ENCODE assay signal across 15 mouse cellular contexts in the genomic region with DNA sequence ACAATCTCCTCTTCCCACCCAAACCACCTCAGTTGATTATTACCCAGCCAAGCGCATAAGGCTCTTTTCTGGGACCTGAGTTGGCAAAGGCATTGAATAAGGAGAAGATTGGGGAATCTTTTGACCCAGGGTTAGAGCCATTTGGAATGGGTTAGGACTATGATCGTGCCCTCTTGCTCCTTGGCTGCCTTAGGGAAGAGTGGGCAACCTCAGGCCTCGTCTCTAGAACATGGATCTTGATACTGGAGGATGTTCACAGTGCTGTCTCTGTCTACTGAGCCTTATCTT. TPM values are rescaled to one million over a fixed set of nuclear protein-coding genes. Genes with fewer than 3 reads are reported as not detected.
DNase-seq lines count a peak whose midpoint lies in the region; ATAC-seq and TF ChIP-seq lines count a peak whose summit lies in the region.
"Had no signal": no experiment of that assay in that cellular context is flagged by ENCODE, and none has a peak within 500 bp of the region (broad histone marks: within the 10 kb centered on the region; RNA-seq: fewer than 3 reads in every experiment).

No protein-coding gene starts in this region.

- no peak for ATAC-seq in kidney, embryonic 14.5 days (ENCODE audit: low FRiP score, low TSS enrichment)
- ATAC-seq in midbrain, embryonic 14.5 days (ENCODE audit: low FRiP score, low TSS enrichment) = no peak

- no peaks in the 10 kb centered on the region for H3K9me3 ChIP-seq in hindbrain, embryonic 10.5 days
- no peaks in the 10 kb centered on the region for H3K9me3 ChIP-seq in kidney, embryonic 14.5 days (ENCODE audit: control insufficient read depth, low read length)
- H3K9me3 ChIP-seq in midbrain, embryonic 14.5 days (ENCODE audit: control insufficient read depth, low read length) = no peaks in the 10 kb centered on the region

- intact Hi-C loops in heart, postnatal 10 days (cut with DNase I) = no loop called here

- peak overlapping the region; percentile 77 for H3K27ac ChIP-seq in layer of hippocampus, adult 2 months
- H3K27ac ChIP-seq in hindbrain, embryonic 10.5 days = peak overlapping the region; percentile 90
- peak overlapping the region; percentile 25; the same call in 1 of the 2 replicates for H3K27ac ChIP-seq in kidney, embryonic 14.5 days (ENCODE audit: low read depth, low read length)
- 0 out of 2 replicates have a peak overlapping the region, but pooled peaks have one; percentile 32 for H3K27ac ChIP-seq in midbrain, embryonic 14.5 days (replicated peaks; ENCODE audit: low read depth, low read length)

- no peak overlapping the region for H3K4me2 ChIP-seq in kidney, embryonic 14.5 days (replicated peaks; ENCODE audit: low read depth, low read length)
- H3K4me2 ChIP-seq in midbrain, embryonic 14.5 days (ENCODE audit: low read length) = peak overlapping the region; percentile 96

- peaks cover 62% of the 10 kb centered on the region for H3K27me3 ChIP-seq in hindbrain, embryonic 10.5 days (ENCODE audit: insufficient read depth, poor library complexity, severe bottlenecking)
- H3K27me3 ChIP-seq in kidney, embryonic 14.5 days (ENCODE audit: control insufficient read depth, insufficient read depth, low read length) = peaks cover 16% of the 10 kb centered on the region
- H3K27me3 ChIP-seq in midbrain, embryonic 14.5 days (ENCODE audit: control insufficient read depth, insufficient read depth, low read length) = peaks cover 15% of the 10 kb centered on the region
- H3K27me3 ChIP-seq: Patski had no signal

- peaks cover 94% of the 10 kb centered on the region for H3K4me1 ChIP-seq in hindbrain, embryonic 10.5 days (replicated peaks)
- peaks cover 52% of the 10 kb centered on the region for H3K4me1 ChIP-seq in kidney, embryonic 14.5 days (ENCODE audit: control insufficient read depth, insufficient read depth, low read length)
- H3K4me1 ChIP-seq in midbrain, embryonic 14.5 days (ENCODE audit: control insufficient read depth, insufficient read depth, low read length) = peaks cover 67% of the 10 kb centered on the region

- 78% methylated on average over 3 of the region's 3 CpGs for WGBS in hindbrain, embryonic 10.5 days
- 80% methylated on average over 3 of the region's 3 CpGs for WGBS in kidney, embryonic 14.5 days
- WGBS in midbrain, embryonic 14.5 days = 59% methylated on average over 3 of the region's 3 CpGs

- no peak for DNase-seq in layer of hippocampus, adult 2 months (ENCODE audit: low spot score in 2 of 2)
- no peak for DNase-seq in layer of hippocampus, adult 8-10 months (ENCODE audit: low spot score in 2 of 2)
- DNase-seq in hindbrain, embryonic 10.5 days (ENCODE audit: low spot score) = no peak
- DNase-seq in midbrain, embryonic 14.5 days = no peak
- no peak for DNase-seq in thymus, postnatal 0 days (ENCODE audit: low spot score)
- no peak for DNase-seq in left cerebral cortex, adult 9 months (ENCODE audit: low spot score in 2 of 2)
- no peak for DNase-seq in heart, postnatal 10 days
- DNase-seq: heart, postnatal 36 days; lung, postnatal 10 days had no signal

- H3K9ac ChIP-seq in kidney, embryonic 14.5 days (ENCODE audit: low read depth, low read length) = no peak overlapping the region
- H3K9ac ChIP-seq in midbrain, embryonic 14.5 days (replicated peaks; ENCODE audit: low read length) = no peak overlapping the region

- no peak overlapping the region for H3K4me3 ChIP-seq in layer of hippocampus, adult 2 months
- peak overlapping the region; percentile 58 for H3K4me3 ChIP-seq in hindbrain, embryonic 10.5 days
- no peak overlapping the region for H3K4me3 ChIP-seq in kidney, embryonic 14.5 days (ENCODE audit: low read length)
- no peak overlapping the region for H3K4me3 ChIP-seq in midbrain, embryonic 14.5 days (replicated peaks; ENCODE audit: low read depth, low read length)
- H3K4me3 ChIP-seq: myocyte had no signal

- H3K36me3 ChIP-seq in hindbrain, embryonic 10.5 days = peaks cover 8% of the 10 kb centered on the region; the same call in 1 of the 2 replicates
- no peaks in the 10 kb centered on the region for H3K36me3 ChIP-seq in kidney, embryonic 14.5 days (ENCODE audit: control insufficient read depth, insufficient read depth, low read length)
- 0 out of 2 replicates have a peak, but pooled peaks cover 4% of the 10 kb centered on the region for H3K36me3 ChIP-seq in midbrain, embryonic 14.5 days (ENCODE audit: control insufficient read depth, insufficient read depth, low read length)

- no peak for TF ChIP-seq CTCF in layer of hippocampus, adult 2 months (conservative IDR thresholded peaks at IDR 0.05)

RNA-seq across cellular contexts. Expression of a gene that starts 2.3 kb away (rescaled TPM):
- total RNA-seq in layer of hippocampus, adult 2 months (2021) = 1 to 10 TPM; 4.3 to 5.9 TPM
- 1 to 10 TPM; 4.5 to 7.4 (median 6.2) TPM for total RNA-seq in layer of hippocampus, adult 8-10 months (2022)
- polyA plus RNA-seq in hindbrain, embryonic 10.5 days (2016; fragmentation: Nextera tagmentation; extraction: Ambion mirVana) = 15.1 and 29.1 TPM in 2 replicates
- polyA plus RNA-seq in kidney, embryonic 14.5 days (2014; fragmentation: Nextera tagmentation; extraction: Ambion mirVana) = 1.2 and 1.8 TPM in 2 replicates
- 9.2 TPM in 2 replicates for polyA plus RNA-seq in midbrain, embryonic 14.5 days (2014; fragmentation: Nextera tagmentation; extraction: Ambion mirVana)
- 1.3 and 1.5 TPM in 2 replicates for polyA plus RNA-seq in thymus, postnatal 0 days (2015; fragmentation: Nextera tagmentation; extraction: Ambion mirVana)
- not detected for total RNA-seq in heart, postnatal 10 days (2021)
- total RNA-seq: granulocyte monocyte progenitor cell, adult 5-6 weeks; heart, postnatal 36 days had no signal

RNA-seq across cellular contexts. Expression of a gene that starts 25.9 kb away (rescaled TPM):
- 10 to 100 TPM; 83.2 to 94.8 TPM for total RNA-seq in layer of hippocampus, adult 2 months (2021)
- total RNA-seq in layer of hippocampus, adult 8-10 months (2022) = 100 to 1,000 TPM in 1 of 4 experiments, 10 to 100 TPM in 3; 82.4 to 103 (median 88.9) TPM
- 52.2 and 79.2 TPM in 2 replicates for polyA plus RNA-seq in hindbrain, embryonic 10.5 days (2016; fragmentation: Nextera tagmentation; extraction: Ambion mirVana)
- 49.6 and 66.3 TPM in 2 replicates for polyA plus RNA-seq in kidney, embryonic 14.5 days (2014; fragmentation: Nextera tagmentation; extraction: Ambion mirVana)
- 122 and 125 TPM in 2 replicates for polyA plus RNA-seq in midbrain, embryonic 14.5 days (2014; fragmentation: Nextera tagmentation; extraction: Ambion mirVana)
- 73.0 and 74.5 TPM in 2 replicates for polyA plus RNA-seq in thymus, postnatal 0 days (2015; fragmentation: Nextera tagmentation; extraction: Ambion mirVana)
- 10 to 100 TPM; 61.0 to 65.9 TPM for total RNA-seq in heart, postnatal 10 days (2021)

RNA-seq across cellular contexts. Expression of a gene that starts 52.2 kb away (rescaled TPM):
- not detected for total RNA-seq in layer of hippocampus, adult 2 months (2021)
- total RNA-seq in layer of hippocampus, adult 8-10 months (2022) = not detected
- 0.11 and 0.33 TPM in 2 replicates for polyA plus RNA-seq in hindbrain, embryonic 10.5 days (2016; fragmentation: Nextera tagmentation; extraction: Ambion mirVana)
- 0.13 TPM in 1 of 2 replicates, not detected in the other for polyA plus RNA-seq in kidney, embryonic 14.5 days (2014; fragmentation: Nextera tagmentation; extraction: Ambion mirVana)
- 0.30 and 0.55 TPM in 2 replicates for polyA plus RNA-seq in midbrain, embryonic 14.5 days (2014; fragmentation: Nextera tagmentation; extraction: Ambion mirVana)
- 0.49 and 0.59 TPM in 2 replicates for polyA plus RNA-seq in thymus, postnatal 0 days (2015; fragmentation: Nextera tagmentation; extraction: Ambion mirVana)
- not detected for total RNA-seq in heart, postnatal 10 days (2021)
- total RNA-seq: adrenal gland, postnatal 14 days; granulocyte monocyte progenitor cell, adult 5-6 weeks; heart, postnatal 36 days; left cerebral cortex, adult 8-10 months had no signal

RNA-seq across cellular contexts. Expression of a gene that starts 58.9 kb away (rescaled TPM):
- 10 to 100 TPM; 63.7 to 64.1 TPM for total RNA-seq in layer of hippocampus, adult 2 months (2021)
- 10 to 100 TPM; 61.1 to 71.3 (median 66.1) TPM for total RNA-seq in layer of hippocampus, adult 8-10 months (2022)
- polyA plus RNA-seq in hindbrain, embryonic 10.5 days (2016; fragmentation: Nextera tagmentation; extraction: Ambion mirVana) = 96.2 and 100 TPM in 2 replicates
- polyA plus RNA-seq in kidney, embryonic 14.5 days (2014; fragmentation: Nextera tagmentation; extraction: Ambion mirVana) = 60.6 and 85.6 TPM in 2 replicates
- polyA plus RNA-seq in midbrain, embryonic 14.5 days (2014; fragmentation: Nextera tagmentation; extraction: Ambion mirVana) = 49.5 and 57.1 TPM in 2 replicates
- polyA plus RNA-seq in thymus, postnatal 0 days (2015; fragmentation: Nextera tagmentation; extraction: Ambion mirVana) = 86.4 and 89.0 TPM in 2 replicates
- total RNA-seq in heart, postnatal 10 days (2021) = 10 to 100 TPM; 58.7 to 59.8 TPM

Comparison
In these comparisons a context has a peak if more than half of its experiments do, and no peak if none do; other contexts are left out.
1. H3K27ac ChIP-seq: peak in every context shown above with its lines; median percentile 90 in hindbrain, embryonic 10.5 days; 77 in layer of hippocampus, adult 2 months; 32 in midbrain, embryonic 14.5 days; 25 in kidney, embryonic 14.5 days.